Mouse (Mus musculus): ENCODE measurements around the gene Clec16a.

GRCm38 (mm10) chr16:10575915-10576314 is 30.8 kb downstream of the Clec16a start:
- no peak for TF ChIP-seq CTCF (IDR thresholded peaks at IDR 0.05; ENCODE audit: control insufficient read depth, insufficient read depth, low read length)
- TF ChIP-seq POLR2A (IDR thresholded peaks at IDR 0.05; ENCODE audit: borderline replicate concordance, control insufficient read depth, low read depth, low read length) = no peak
